Mouse (Mus musculus) embryonic facial prominence, embryonic 10.5 days (tissue): ENCODE measurements at regions not wholly inside any gene's neighbourhood (a gene's known extent, or its start where the extent isn't known, plus 50 kb on each side); places are given as distances from the start of the nearest gene placed in this dataset.

ENCODE experiments used
- DNase-seq: peaks from one replicate; pipeline ENCODE4 v3.0.0-alpha.2; 2017; ENCODE audit warnings: low spot score
- H3K27ac ChIP-seq: fragments of 300-500 bp; sonication (generic); replicated peaks from 2 replicates; pipeline ENCODE4 v1.5.1; 2016; ENCODE audit warnings: mild to moderate bottlenecking
- H3K27me3 ChIP-seq: fragments of 300-500 bp; sonication (generic); replicated peaks from 2 replicates; pipeline ENCODE4 v1.6.1; 2016; ENCODE audit warnings: low read depth, mild to moderate bottlenecking; ENCODE audit not compliant: poor library complexity, severe bottlenecking
- H3K36me3 ChIP-seq: fragments of 300-500 bp; sonication (generic); replicated peaks from 2 replicates; pipeline ENCODE4 v1.6.1; 2016; ENCODE audit warnings: mild to moderate bottlenecking, moderate library complexity
- H3K4me1 ChIP-seq: fragments of 300-500 bp; sonication (generic); 2 replicates; pipeline ENCODE4 v1.6.1; 2016
- H3K4me3 ChIP-seq: fragments of 300-500 bp; sonication (generic); 2 replicates; pipeline ENCODE4 v1.5.1; 2016; ENCODE audit warnings: mild to moderate bottlenecking, moderate library complexity
- H3K9me3 ChIP-seq: fragments of 300-500 bp; sonication (generic); 2 replicates; pipeline ENCODE4 v1.6.1; 2016; ENCODE audit warnings: mild to moderate bottlenecking
- WGBS: fragments of 180-500 bp; shearing (Covaris S2); methylation state at CpG from one replicate; pipeline ENCODE4 v1.1.7; 2016; 5-methylcytosine and 5-hydroxymethylcytosine counted together

- H3K27me3 ChIP-seq, result no peaks in the 10 kb centered on the region
- WGBS, result 76% methylated on average over 5 of the region's 5 CpGs
- H3K4me3 ChIP-seq, result no peak overlapping the region
- no peak overlapping the region for H3K27ac ChIP-seq
- H3K36me3 ChIP-seq, result no peaks in the 10 kb centered on the region
- H3K4me1 ChIP-seq, result no peaks in the 10 kb centered on the region
- H3K9me3 ChIP-seq, result no peaks in the 10 kb centered on the region
- DNase-seq, result no peak
Measured at GRCm38 (mm10) chr3:35688111-35688510, 65.8 kb upstream of the Atp11b start.

GRCm38 (mm10) chr3:35688781-35689180 is 65.1 kb upstream of the Atp11b start:
- WGBS, result 28% methylated on average over 4 of the region's 4 CpGs
- no peaks in the 10 kb centered on the region for H3K9me3 ChIP-seq
- H3K27ac ChIP-seq, result no peak overlapping the region
- DNase-seq, result peak; percentile 12
- no peaks in the 10 kb centered on the region for H3K27me3 ChIP-seq
- H3K4me1 ChIP-seq, result no peaks in the 10 kb centered on the region
- no peak overlapping the region for H3K4me3 ChIP-seq
- H3K36me3 ChIP-seq, result no peaks in the 10 kb centered on the region

GRCm38 (mm10) chr3:35693039-35693438 is 60.9 kb upstream of the Atp11b start:
- H3K4me1 ChIP-seq, result no peaks in the 10 kb centered on the region
- no peak overlapping the region for H3K27ac ChIP-seq
- H3K27me3 ChIP-seq, result no peaks in the 10 kb centered on the region
- H3K36me3 ChIP-seq, result no peaks in the 10 kb centered on the region
- 49% methylated on average over 6 of the region's 6 CpGs for whole genome bisulfite sequencing
- no peaks in the 10 kb centered on the region for H3K9me3 ChIP-seq
- peak; percentile 69 for DNase-seq
- H3K4me3 ChIP-seq, result no peak overlapping the region

- Histone ChIP-seq H3K9me3 (no peaks in the 10 kb centered on the region), H3K4me1 (no peaks in the 10 kb centered on the region), H3K4me3 (no peak overlapping the region), H3K27me3 (no peaks in the 10 kb centered on the region), H3K36me3 (no peaks in the 10 kb centered on the region), H3K27ac (no peak overlapping the region)
- no peak for DNase-seq
- 90% methylated on average over 12 of the region's 12 CpGs for WGBS
Measured at GRCm38 (mm10) chr3:35693551-35693950, 60.4 kb upstream of the Atp11b start.

- no peaks in the 10 kb centered on the region for H3K4me1 ChIP-seq
- no peaks in the 10 kb centered on the region for H3K27me3 ChIP-seq
- no peaks in the 10 kb centered on the region for H3K36me3 ChIP-seq
- 79% methylated on average over 4 of the region's 4 CpGs for WGBS
- no peak overlapping the region for H3K27ac ChIP-seq
- no peak for DNase-seq
- H3K9me3 ChIP-seq, result no peaks in the 10 kb centered on the region
- no peak overlapping the region for H3K4me3 ChIP-seq
Measured at GRCm38 (mm10) chr3:35694241-35694640, 59.7 kb upstream of the Atp11b start.

GRCm38 (mm10) chr3:35695859-35696258 is 58.0 kb upstream of the Atp11b start:
- 76% methylated on average over 3 of the region's 3 CpGs for WGBS
- Histone ChIP-seq H3K9me3 (no peaks in the 10 kb centered on the region), H3K4me3 (no peak overlapping the region), H3K27me3 (no peaks in the 10 kb centered on the region), H3K36me3 (no peaks in the 10 kb centered on the region), H3K27ac (no peak overlapping the region), H3K4me1 (no peaks in the 10 kb centered on the region)
- DNase-seq, result no peak

- Histone ChIP-seq H3K27me3 (no peaks in the 10 kb centered on the region), H3K4me1 (no peaks in the 10 kb centered on the region), H3K36me3 (no peaks in the 10 kb centered on the region), H3K4me3 (no peak overlapping the region), H3K9me3 (no peaks in the 10 kb centered on the region), H3K27ac (no peak overlapping the region)
- 83% methylated on average over 2 of the region's 2 CpGs for WGBS
- DNase-seq, result no peak
Measured at GRCm38 (mm10) chr3:35699266-35699665, 54.6 kb upstream of the Atp11b start.

- Histone ChIP-seq H3K9me3 (no peaks in the 10 kb centered on the region), H3K4me3 (no peak overlapping the region), H3K27ac (no peak overlapping the region), H3K27me3 (no peaks in the 10 kb centered on the region), H3K4me1 (no peaks in the 10 kb centered on the region), H3K36me3 (no peaks in the 10 kb centered on the region)
- DNase-seq, result no peak
Measured at GRCm38 (mm10) chr3:35699979-35700378, 53.9 kb upstream of the Atp11b start.

GRCm38 (mm10) chr3:35703528-35704327 is 50.2 kb upstream of the Atp11b start:
- no peaks in the 10 kb centered on the region for H3K9me3 ChIP-seq
- 81% methylated on average over 8 of the region's 8 CpGs for WGBS
- H3K4me3 ChIP-seq, result no peak overlapping the region
- H3K36me3 ChIP-seq, result no peaks in the 10 kb centered on the region
- no peak overlapping the region for H3K27ac ChIP-seq
- no peaks in the 10 kb centered on the region for H3K4me1 ChIP-seq
- no peaks in the 10 kb centered on the region for H3K27me3 ChIP-seq
- no peak for DNase-seq
